Mouse (Mus musculus) CH12.LX (cell line): ENCODE data around the gene Gpr3. TPM values are rescaled to one million over a fixed set of nuclear protein-coding genes. Genes with fewer than 3 reads are reported as not detected.
A peak's percentile ranks its signal among the peaks of the same experiment; 100 is the strongest.

Source experiments
- DNase-seq: peaks from one replicate; pipeline ENCODE4 v3.0.0-alpha.2; 2013; ENCODE audit errors: extremely low read depth
- H3K27ac ChIP-seq: 2 replicates; pipeline ENCODE4 v1.5.1; 2012; ENCODE audit warnings: low read depth, mild to moderate bottlenecking, control low read depth, moderate library complexity; ENCODE audit not compliant: insufficient read depth
- H3K27me3 ChIP-seq: replicated peaks from 2 replicates; pipeline ENCODE3; 2012; ENCODE audit warnings: inconsistent platforms
- H3K36me3 ChIP-seq, 2 experiments: replicated peaks in 1 of 2; 2 replicates each; pipeline versions ENCODE3 to v1.6.1; 2012; ENCODE audit warnings: inconsistent platforms in 1 of 2, low read length in 1 of 2, mild to moderate bottlenecking in 1 of 2, mixed read lengths in 1 of 2, moderate library complexity in 1 of 2; ENCODE audit not compliant: control insufficient read depth in 1 of 2, insufficient read depth in 1 of 2
- H3K4me1 ChIP-seq, 2 experiments: 2 replicates each; pipeline ENCODE4 v1.6.1; 2012; ENCODE audit warnings: inconsistent platforms in 1 of 2, moderate library complexity in 1 of 2; ENCODE audit not compliant: insufficient read depth in 2 of 2, control insufficient read depth in 1 of 2
- H3K4me2 ChIP-seq: 2 replicates; pipeline ENCODE4 v1.6.1; 2012; ENCODE audit warnings: low read depth, mild to moderate bottlenecking, control low read depth; ENCODE audit not compliant: poor library complexity, insufficient read depth, severe bottlenecking
- H3K4me3 ChIP-seq, 3 experiments: fragments of 150-350 bp in 1 of 3; sonication (generic) in 1 of 3; replicated peaks in 1 of 3; 2 replicates each; pipeline versions ENCODE3 to v1.5.1; 2011 to 2012; ENCODE audit warnings: low read depth in 2 of 3, low read length in 2 of 3, mild to moderate bottlenecking in 2 of 3, moderate library complexity in 2 of 3, control low read depth in 1 of 3, improper control_type of control experiment in 1 of 3, inconsistent platforms in 1 of 3, mixed read lengths in 1 of 3; ENCODE audit not compliant: poor library complexity in 1 of 3
- H3K79me2 ChIP-seq: replicated peaks from 2 replicates; pipeline ENCODE4 v1.6.1; 2012; ENCODE audit warnings: mild to moderate bottlenecking, moderate library complexity; ENCODE audit not compliant: control insufficient read depth, poor library complexity, insufficient read depth, severe bottlenecking; ENCODE audit errors: extremely low read depth
- H3K9ac ChIP-seq: 2 replicates; pipeline ENCODE4 v1.6.1; 2012; ENCODE audit warnings: low read depth, mild to moderate bottlenecking, control low read depth, moderate library complexity; ENCODE audit not compliant: insufficient read depth
- H3K9me3 ChIP-seq: replicated peaks from 2 replicates; pipeline ENCODE3; 2012; ENCODE audit warnings: low read length, inconsistent platforms, mixed read lengths
- CHD1 ChIP-seq: IDR thresholded peaks from 2 replicates; pipeline ENCODE4 v1.6.1; 2012; ENCODE audit warnings: low read depth, low read length, improper control_type of control experiment, inconsistent platforms
- ETS1 ChIP-seq: conservative IDR thresholded peaks from 2 replicates; pipeline ENCODE4 v1.6.1; 2012; ENCODE audit warnings: low read depth, mild to moderate bottlenecking, inconsistent platforms, low read length, improper control_type of control experiment, moderate library complexity
- GABPA ChIP-seq: IDR thresholded peaks from 2 replicates; pipeline ENCODE4 v1.6.1; 2012; ENCODE audit warnings: low read depth, low read length, improper control_type of control experiment, inconsistent platforms; ENCODE audit not compliant: insufficient replicate concordance
- JUN ChIP-seq: IDR thresholded peaks from 2 replicates; pipeline ENCODE4 v1.6.1; 2011; ENCODE audit warnings: low read depth, mild to moderate bottlenecking, low read length, improper control_type of control experiment, moderate library complexity; ENCODE audit not compliant: insufficient read depth
- JUND ChIP-seq: conservative IDR thresholded peaks from 2 replicates; pipeline ENCODE4 v1.6.1; 2011; ENCODE audit warnings: low read depth, low read length, improper control_type of control experiment
- MAFK ChIP-seq: IDR thresholded peaks from 2 replicates; pipeline ENCODE4 v1.6.1; 2011; ENCODE audit warnings: low read length, improper control_type of control experiment; ENCODE audit not compliant: insufficient replicate concordance
- MXI1 ChIP-seq: IDR thresholded peaks from 2 replicates; pipeline ENCODE4 v1.6.1; 2011; ENCODE audit warnings: mild to moderate bottlenecking, low read depth, low read length, improper control_type of control experiment
- NELFE ChIP-seq: IDR thresholded peaks from 2 replicates; pipeline ENCODE4 v1.6.1; 2011; ENCODE audit warnings: low read depth, low read length, improper control_type of control experiment
- NRF1 ChIP-seq: IDR thresholded peaks from 2 replicates; pipeline ENCODE4 v1.6.1; 2014; ENCODE audit warnings: low read depth, mild to moderate bottlenecking, inconsistent platforms, low read length, improper control_type of control experiment, moderate library complexity
- PAX5 ChIP-seq: IDR thresholded peaks from 2 replicates; pipeline ENCODE4 v1.6.1; 2012; ENCODE audit warnings: low read length, inconsistent platforms, mixed read lengths
- POLR2A ChIP-seq: IDR thresholded peaks from 2 replicates; pipeline ENCODE4 v1.6.1; 2011; ENCODE audit warnings: low read depth, mild to moderate bottlenecking, improper control_type of control experiment, low read length
- POLR2AphosphoS2 ChIP-seq: IDR thresholded peaks from 2 replicates; pipeline ENCODE4 v1.6.1; 2011; ENCODE audit warnings: low read depth, low read length, improper control_type of control experiment
- RAD21 ChIP-seq: IDR thresholded peaks from 2 replicates; pipeline ENCODE4 v1.6.1; 2011; ENCODE audit warnings: low read depth, mild to moderate bottlenecking, low read length, improper control_type of control experiment, moderate library complexity
- RCOR1 ChIP-seq: conservative IDR thresholded peaks from 2 replicates; pipeline ENCODE4 v1.6.1; 2012; ENCODE audit warnings: low read depth, mild to moderate bottlenecking, inconsistent platforms, low read length, improper control_type of control experiment
- SIN3A ChIP-seq: IDR thresholded peaks from 2 replicates; pipeline ENCODE4 v1.6.1; 2012; ENCODE audit warnings: low read length, improper control_type of control experiment, inconsistent platforms
- SMC3 ChIP-seq: IDR thresholded peaks from 2 replicates; pipeline ENCODE4 v1.6.1; 2011; ENCODE audit warnings: low read depth, low read length, improper control_type of control experiment
- ZMIZ1 ChIP-seq: IDR thresholded peaks from 2 replicates; pipeline ENCODE4 v1.6.1; 2012; ENCODE audit warnings: low read depth, mild to moderate bottlenecking, inconsistent platforms, low read length, improper control_type of control experiment
- ZNF384 ChIP-seq: IDR thresholded peaks from 2 replicates; pipeline ENCODE4 v1.6.1; 2012; ENCODE audit warnings: low read depth, low read length, improper control_type of control experiment, inconsistent platforms
- dilution Hi-C: fragments of 300-500 bp; cut with MboI; formaldehyde crosslinking; loops from 2 replicates; pipeline ENCODE4 v1.14.3; 2020; ENCODE audit warnings: low sequenced_read_pairs; ENCODE audit not compliant: extremely low pct_unique_long_range_greater_than_20kb, extremely low pct_ligation_motif_present
- in situ Hi-C: fragments of 300-500 bp; cut with MboI; formaldehyde crosslinking; loops from 3 replicates; pipeline ENCODE4 v1.14.3; 2019; ENCODE audit warnings: low sequenced_read_pairs, low pct_ligation_motif_present, low pct_unique_long_range_greater_than_20kb, mixed read lengths
- polyA plus RNA-seq: library from polyadenylated mRNA; unstranded; fragments of >175 nt; gene quantifications from 2 replicates; pipeline ENCODE4 v1.2.1, GENCODE M21; 2012; ENCODE audit warnings: low read depth; ENCODE audit not compliant: insufficient read length
- total RNA-seq, 2 experiments: library from RNA; depleted of rRNA; stranded (reverse); fragments of 300-350 nt in 1 of 2; fragments of >200 nt in 1 of 2; gene quantifications; 2 replicates each; pipeline ENCODE4 v1.2.3; 2012 to 2014

Gene Gpr3
- total and polyA plus RNA-seq, 3 experiments: 0.11 to 0.13 TPM; not detected in 1

- H3K9me3 ChIP-seq: no peaks in the 10 kb centered on the region
- H3K4me1 ChIP-seq: peaks cover 0 to 56% of the 10 kb centered on the region in 2 experiments; a peak in 2 of 4 replicates
- DNase-seq: no peak
- in situ Hi-C loops: loop anchor here (10.0 kb wide), 1 partner anchor 185 kb away; the partner anchor contains the start of gene Ahdc1
- no peak overlapping the region for H3K9ac ChIP-seq
- H3K79me2 ChIP-seq: no peaks in the 10 kb centered on the region
- H3K36me3 ChIP-seq: peaks cover 27 to 53% of the 10 kb centered on the region in 2 experiments
- no peak overlapping the region for H3K4me2 ChIP-seq
- no peak overlapping the region for H3K4me3 ChIP-seq
- no peak overlapping the region for H3K27ac ChIP-seq
- no peak for TF ChIP-seq SMC3
- TF ChIP-seq JUN: no peak
- TF ChIP-seq MXI1: no peak
- TF ChIP-seq RCOR1: no peak
- TF ChIP-seq ZMIZ1: no peak
- TF ChIP-seq RAD21: no peak
- TF ChIP-seq GABPA: no peak
- TF ChIP-seq NRF1: no peak
- no peak for TF ChIP-seq ZNF384
- TF ChIP-seq PAX5: no peak
- no peak for TF ChIP-seq MAFK
- TF ChIP-seq SIN3A: no peak
- TF ChIP-seq ETS1: no peak
- TF ChIP-seq POLR2AphosphoS2: no peak
- no peak for TF ChIP-seq CHD1
- TF ChIP-seq JUND: no peak
- TF ChIP-seq, all 38 proteins: peak for 0
- dilution Hi-C loops: no loop called here
- no peaks in the 10 kb centered on the region for H3K27me3 ChIP-seq
Observed at GRCm38 (mm10) chr4:133199743-133200142, 12.6 kb downstream of the Gpr3 start.

- H3K36me3 ChIP-seq: peaks cover 38 to 65% of the 10 kb centered on the region in 2 experiments
- no peak overlapping the region for H3K27ac ChIP-seq
- in situ Hi-C loops: no loop called here
Observed at GRCm38 (mm10) chr4:133198337-133199180, 13.8 kb downstream of the Gpr3 start.

More at GRCm38 (mm10) chr4:133198337-133199180, 13.8 kb downstream of the Gpr3 start:
- no peak for DNase-seq
- Histone ChIP-seq H3K9ac (no peak overlapping the region), H3K4me3 (no peak overlapping the region), H3K79me2 (no peaks in the 10 kb centered on the region), H3K9me3 (no peaks in the 10 kb centered on the region), H3K4me1 (peaks cover 0 to 57% of the 10 kb centered on the region in 2 experiments; a peak in 2 of 4 replicates), H3K27me3 (no peaks in the 10 kb centered on the region), H3K4me2 (no peak overlapping the region)
- dilution Hi-C loops: no loop called here
- TF ChIP-seq SIN3A: no peak
- peak; percentile 15; the same call in 1 of the 2 replicates for TF ChIP-seq POLR2A
- TF ChIP-seq MAFK: no peak
- no peak for TF ChIP-seq NELFE
- no peak for TF ChIP-seq JUN
